Mouse (Mus musculus): ENCODE data around the gene Sema6d. TPM values are rescaled to one million over a fixed set of nuclear protein-coding genes. Genes with fewer than 3 reads are reported as not detected.
"Not testable (repeated sequence)": the region's sequence is repeated elsewhere in the genome, so short reads cannot be mapped to it uniquely, and the experiment has no call there.

Sema6d gene
- polyA plus RNA-seq, 1 experiment from 2014 or later = 27.5 TPM

GRCm38 (mm10) chr2:124293601-124294000 is 203.8 kb downstream of the Sema6d start:
- Histone ChIP-seq H3K9me3 (replicated peaks) (no peaks in the 10 kb centered on the region), H3K4me2 (no peak overlapping the region), H3K27me3 (replicated peaks) (no peaks in the 10 kb centered on the region), H3K27ac (ENCODE audit: poor library complexity, severe bottlenecking) (no peak overlapping the region), H3K4me3 (no peak overlapping the region), H3K36me3 (no peaks in the 10 kb centered on the region), H3K9ac (no peak overlapping the region), H3K4me1 (replicated peaks) (peaks cover 10% of the 10 kb centered on the region)
- no peak for ATAC-seq (ENCODE audit: insufficient number of reproducible peaks, low FRiP score)
- 81% methylated on average over 2 of the region's 2 CpGs for WGBS

- Histone ChIP-seq H3K27ac (ENCODE audit: poor library complexity, severe bottlenecking) (no peak overlapping the region), H3K9me3 (replicated peaks) (no peaks in the 10 kb centered on the region), H3K4me2 (no peak overlapping the region), H3K36me3 (no peaks in the 10 kb centered on the region), H3K4me3 (no peak overlapping the region), H3K9ac (no peak overlapping the region), H3K27me3 (replicated peaks) (no peaks in the 10 kb centered on the region), H3K4me1 (replicated peaks) (peaks cover 10% of the 10 kb centered on the region)
- ATAC-seq (ENCODE audit: insufficient number of reproducible peaks, low FRiP score) = no peak
- 69% methylated on average over 5 of the region's 5 CpGs for WGBS
Observed at GRCm38 (mm10) chr2:124298351-124298750, 208.6 kb downstream of the Sema6d start.

GRCm38 (mm10) chr2:124298872-124299271 is 209.1 kb downstream of the Sema6d start:
- Histone ChIP-seq H3K27me3 (replicated peaks) (no peaks in the 10 kb centered on the region), H3K36me3 (no peaks in the 10 kb centered on the region), H3K4me1 (replicated peaks) (peaks cover 10% of the 10 kb centered on the region), H3K4me2 (no peak overlapping the region), H3K9ac (no peak overlapping the region), H3K9me3 (replicated peaks) (no peaks in the 10 kb centered on the region), H3K4me3 (no peak overlapping the region), H3K27ac (ENCODE audit: poor library complexity, severe bottlenecking) (no peak overlapping the region)
- no peak for ATAC-seq (ENCODE audit: insufficient number of reproducible peaks, low FRiP score)
- 56% methylated on average over 1 of the region's 1 CpGs for WGBS

GRCm38 (mm10) chr2:124308605-124309004 is 218.8 kb downstream of the Sema6d start:
- no peak overlapping the region for H3K27ac ChIP-seq (ENCODE audit: poor library complexity, severe bottlenecking)
- no peak overlapping the region for H3K4me2 ChIP-seq
- no peaks in the 10 kb centered on the region for H3K9me3 ChIP-seq (replicated peaks)
- H3K9ac ChIP-seq = no peak overlapping the region
- no peaks in the 10 kb centered on the region for H3K4me1 ChIP-seq (replicated peaks)
- no peak overlapping the region for H3K4me3 ChIP-seq
- 56% methylated on average over 2 of the region's 2 CpGs for WGBS
- ATAC-seq (ENCODE audit: insufficient number of reproducible peaks, low FRiP score) = no peak
- no peaks in the 10 kb centered on the region for H3K36me3 ChIP-seq
- H3K27me3 ChIP-seq (replicated peaks) = no peaks in the 10 kb centered on the region

- Histone ChIP-seq H3K4me1 (replicated peaks) (no peaks in the 10 kb centered on the region), H3K27me3 (replicated peaks) (no peaks in the 10 kb centered on the region), H3K9ac (no peak overlapping the region), H3K36me3 (no peaks in the 10 kb centered on the region), H3K4me2 (no peak overlapping the region), H3K9me3 (replicated peaks) (no peaks in the 10 kb centered on the region), H3K27ac (ENCODE audit: poor library complexity, severe bottlenecking) (no peak overlapping the region), H3K4me3 (no peak overlapping the region)
- WGBS = 87% methylated on average over 6 of the region's 6 CpGs
- ATAC-seq (ENCODE audit: insufficient number of reproducible peaks, low FRiP score) = no peak
Observed at GRCm38 (mm10) chr2:124309361-124310128, 219.8 kb downstream of the Sema6d start.

GRCm38 (mm10) chr2:124322528-124323215 is 232.9 kb downstream of the Sema6d start:
- Histone ChIP-seq H3K36me3 (no peaks in the 10 kb centered on the region), H3K4me3 (no peak overlapping the region), H3K9me3 (replicated peaks) (no peaks in the 10 kb centered on the region), H3K4me1 (replicated peaks) (no peaks in the 10 kb centered on the region), H3K27ac (ENCODE audit: poor library complexity, severe bottlenecking) (no peak overlapping the region), H3K9ac (no peak overlapping the region), H3K4me2 (no peak overlapping the region), H3K27me3 (replicated peaks) (no peaks in the 10 kb centered on the region)
- no peak for ATAC-seq (ENCODE audit: insufficient number of reproducible peaks, low FRiP score)
- 58% methylated on average over 5 of the region's 5 CpGs for WGBS

- 76% methylated on average over 6 of the region's 6 CpGs for WGBS
- Histone ChIP-seq H3K27ac (ENCODE audit: poor library complexity, severe bottlenecking) (no peak overlapping the region), H3K4me3 (no peak overlapping the region), H3K9me3 (replicated peaks) (no peaks in the 10 kb centered on the region), H3K9ac (no peak overlapping the region), H3K27me3 (replicated peaks) (no peaks in the 10 kb centered on the region), H3K4me1 (replicated peaks) (no peaks in the 10 kb centered on the region), H3K36me3 (no peaks in the 10 kb centered on the region), H3K4me2 (no peak overlapping the region)
- no peak for ATAC-seq (ENCODE audit: insufficient number of reproducible peaks, low FRiP score)
Observed at GRCm38 (mm10) chr2:124324107-124324724, 234.4 kb downstream of the Sema6d start.

GRCm38 (mm10) chr2:124329473-124330130 is 239.8 kb downstream of the Sema6d start:
- H3K4me2 ChIP-seq = no peak overlapping the region
- H3K9me3 ChIP-seq (replicated peaks) = no peaks in the 10 kb centered on the region
- no peaks in the 10 kb centered on the region for H3K27me3 ChIP-seq (replicated peaks)
- no peaks in the 10 kb centered on the region for H3K36me3 ChIP-seq
- 21% methylated on average over 1 of the region's 1 CpGs for WGBS
- peaks cover 17% of the 10 kb centered on the region; the same call in 1 of the 2 replicates for H3K4me1 ChIP-seq (replicated peaks)
- no peak overlapping the region for H3K27ac ChIP-seq (ENCODE audit: poor library complexity, severe bottlenecking)
- no peak overlapping the region for H3K4me3 ChIP-seq
- H3K9ac ChIP-seq = no peak overlapping the region
- no peak for ATAC-seq (ENCODE audit: insufficient number of reproducible peaks, low FRiP score)

GRCm38 (mm10) chr2:124332890-124333289 is 243.1 kb downstream of the Sema6d start:
- Histone ChIP-seq H3K4me1 (replicated peaks) (peaks cover 38% of the 10 kb centered on the region), H3K27ac (ENCODE audit: poor library complexity, severe bottlenecking) (peak overlapping the region; percentile 58), H3K4me2 (no peak overlapping the region), H3K36me3 (no peaks in the 10 kb centered on the region), H3K9ac (no peak overlapping the region), H3K4me3 (no peak overlapping the region), H3K27me3 (replicated peaks) (no peaks in the 10 kb centered on the region), H3K9me3 (replicated peaks) (no peaks in the 10 kb centered on the region)
- 43% methylated on average over 5 of the region's 5 CpGs for WGBS
- ATAC-seq (ENCODE audit: insufficient number of reproducible peaks, low FRiP score) = no peak

- ATAC-seq (ENCODE audit: insufficient number of reproducible peaks, low FRiP score); H3K9ac ChIP-seq: not testable (repeated sequence)
Observed at GRCm38 (mm10) chr2:124334655-124335054, 244.9 kb downstream of the Sema6d start.

GRCm38 (mm10) chr2:124338296-124338695 is 248.5 kb downstream of the Sema6d start:
- Histone ChIP-seq H3K4me2 (no peak overlapping the region), H3K27ac (ENCODE audit: poor library complexity, severe bottlenecking) (no peak overlapping the region), H3K9me3 (replicated peaks) (no peaks in the 10 kb centered on the region), H3K27me3 (replicated peaks) (no peaks in the 10 kb centered on the region), H3K9ac (no peak overlapping the region), H3K4me1 (replicated peaks) (peaks cover 24% of the 10 kb centered on the region), H3K36me3 (no peaks in the 10 kb centered on the region), H3K4me3 (no peak overlapping the region)
- no peak for ATAC-seq (ENCODE audit: insufficient number of reproducible peaks, low FRiP score)
- 81% methylated on average over 6 of the region's 6 CpGs for WGBS

More at GRCm38 (mm10) chr2:124334655-124335054, 244.9 kb downstream of the Sema6d start:
- H3K27ac ChIP-seq (ENCODE audit: poor library complexity, severe bottlenecking); H3K36me3 ChIP-seq; H3K4me2 ChIP-seq; H3K4me3 ChIP-seq; H3K27me3 ChIP-seq (replicated peaks); H3K9me3 ChIP-seq (replicated peaks): not testable (repeated sequence)
- WGBS = 75% methylated on average over 2 of the region's 2 CpGs
- H3K4me1 ChIP-seq (replicated peaks) = peaks cover 38% of the 10 kb centered on the region
